Mouse (Mus musculus): ENCODE measurements around the gene Ptch2. TPM values are rescaled to one million over a fixed set of nuclear protein-coding genes. Genes with fewer than 3 reads are reported as not detected.

The Ptch2 gene
- polyA plus RNA-seq, 1 experiment, result 0.02 TPM

GRCm38 (mm10) chr4:117110249-117110648, 14.4 kb downstream of the Ptch2 start:
- H3K4me1 ChIP-seq (ENCODE audit: control insufficient read depth), result no peaks in the 10 kb centered on the region; the same call in 1 of the 2 replicates
- H3K27me3 ChIP-seq (ENCODE audit: control insufficient read depth), result no peaks in the 10 kb centered on the region
- H3K9me3 ChIP-seq (ENCODE audit: control insufficient read depth, low read length), result no peaks in the 10 kb centered on the region
- H3K36me3 ChIP-seq (ENCODE audit: control insufficient read depth), result no peaks in the 10 kb centered on the region
- no peak for TF ChIP-seq TAL1 (IDR thresholded peaks at IDR 0.05; ENCODE audit: low read length)
- TF ChIP-seq GATA1 (IDR thresholded peaks at IDR 0.05; ENCODE audit: low read length), result no peak
- H3K4me3 ChIP-seq (replicated peaks), result no peak overlapping the region

GRCm38 (mm10) chr4:117110985-117111384, 15.1 kb downstream of the Ptch2 start:
- Histone ChIP-seq H3K4me3 (replicated peaks) (no peak overlapping the region), H3K36me3 (ENCODE audit: control insufficient read depth) (no peaks in the 10 kb centered on the region), H3K27me3 (ENCODE audit: control insufficient read depth) (no peaks in the 10 kb centered on the region), H3K4me1 (ENCODE audit: control insufficient read depth) (no peaks in the 10 kb centered on the region; the same call in 1 of the 2 replicates), H3K9me3 (ENCODE audit: control insufficient read depth, low read length) (no peaks in the 10 kb centered on the region)
- TF ChIP-seq GATA1 (IDR thresholded peaks at IDR 0.05; ENCODE audit: low read length) (no peak), TAL1 (IDR thresholded peaks at IDR 0.05; ENCODE audit: low read length) (no peak)

GRCm38 (mm10) chr4:117113237-117113636, 17.4 kb downstream of the Ptch2 start:
- no peaks in the 10 kb centered on the region; the same call in 1 of the 2 replicates for H3K4me1 ChIP-seq (ENCODE audit: control insufficient read depth)
- TF ChIP-seq TAL1 (IDR thresholded peaks at IDR 0.05; ENCODE audit: low read length), result no peak
- TF ChIP-seq GATA1 (IDR thresholded peaks at IDR 0.05; ENCODE audit: low read length), result no peak
- H3K36me3 ChIP-seq (ENCODE audit: control insufficient read depth), result no peaks in the 10 kb centered on the region
- no peaks in the 10 kb centered on the region for H3K9me3 ChIP-seq (ENCODE audit: control insufficient read depth, low read length)
- no peaks in the 10 kb centered on the region for H3K27me3 ChIP-seq (ENCODE audit: control insufficient read depth)
- H3K4me3 ChIP-seq (replicated peaks), result no peak overlapping the region

GRCm38 (mm10) chr4:117115592-117115991, 19.7 kb downstream of the Ptch2 start:
- Histone ChIP-seq H3K27me3 (ENCODE audit: control insufficient read depth) (no peaks in the 10 kb centered on the region), H3K4me1 (ENCODE audit: control insufficient read depth) (peaks cover 14% of the 10 kb centered on the region), H3K4me3 (replicated peaks) (no peak overlapping the region), H3K36me3 (ENCODE audit: control insufficient read depth) (no peaks in the 10 kb centered on the region; the same call in 1 of the 2 replicates), H3K9me3 (ENCODE audit: control insufficient read depth, low read length) (no peaks in the 10 kb centered on the region)
- no peak for TF ChIP-seq GATA1 (IDR thresholded peaks at IDR 0.05; ENCODE audit: low read length)
- no peak for TF ChIP-seq TAL1 (IDR thresholded peaks at IDR 0.05; ENCODE audit: low read length)

- no peaks in the 10 kb centered on the region for H3K27me3 ChIP-seq (ENCODE audit: control insufficient read depth)
- no peak for TF ChIP-seq TAL1 (IDR thresholded peaks at IDR 0.05; ENCODE audit: low read length)
- TF ChIP-seq GATA1 (IDR thresholded peaks at IDR 0.05; ENCODE audit: low read length), result no peak
- H3K36me3 ChIP-seq (ENCODE audit: control insufficient read depth), result no peaks in the 10 kb centered on the region; the same call in 1 of the 2 replicates
- no peak overlapping the region for H3K4me3 ChIP-seq (replicated peaks)
- no peaks in the 10 kb centered on the region for H3K9me3 ChIP-seq (ENCODE audit: control insufficient read depth, low read length)
- H3K4me1 ChIP-seq (ENCODE audit: control insufficient read depth), result peaks cover 23% of the 10 kb centered on the region
These were observed 22.1 kb downstream of the Ptch2 start for GRCm38 (mm10) chr4:117117931-117118330.

GRCm38 (mm10) chr4:117119636-117120035, 23.8 kb downstream of the Ptch2 start:
- H3K27me3 ChIP-seq (ENCODE audit: control insufficient read depth), result no peaks in the 10 kb centered on the region
- H3K36me3 ChIP-seq (ENCODE audit: control insufficient read depth), result no peaks in the 10 kb centered on the region; the same call in 1 of the 2 replicates
- peak overlapping the region; percentile 82 for H3K4me3 ChIP-seq (replicated peaks)
- H3K4me1 ChIP-seq (ENCODE audit: control insufficient read depth), result peaks cover 35% of the 10 kb centered on the region
- TF ChIP-seq GATA1 (IDR thresholded peaks at IDR 0.05; ENCODE audit: low read length) (no peak), TAL1 (IDR thresholded peaks at IDR 0.05; ENCODE audit: low read length) (no peak)
- H3K9me3 ChIP-seq (ENCODE audit: control insufficient read depth, low read length), result no peaks in the 10 kb centered on the region

GRCm38 (mm10) chr4:117120052-117120444, 24.2 kb downstream of the Ptch2 start:
- TF ChIP-seq GATA1 (IDR thresholded peaks at IDR 0.05; ENCODE audit: low read length) (no peak), TAL1 (IDR thresholded peaks at IDR 0.05; ENCODE audit: low read length) (no peak)
- Histone ChIP-seq H3K4me3 (replicated peaks) (peak overlapping the region; percentile 82), H3K36me3 (ENCODE audit: control insufficient read depth) (no peaks in the 10 kb centered on the region; the same call in 1 of the 2 replicates), H3K4me1 (ENCODE audit: control insufficient read depth) (peaks cover 39% of the 10 kb centered on the region), H3K9me3 (ENCODE audit: control insufficient read depth, low read length) (no peaks in the 10 kb centered on the region), H3K27me3 (ENCODE audit: control insufficient read depth) (no peaks in the 10 kb centered on the region)

GRCm38 (mm10) chr4:117120445-117121414, 24.9 kb downstream of the Ptch2 start:
- no peaks in the 10 kb centered on the region; the same call in 1 of the 2 replicates for H3K36me3 ChIP-seq (ENCODE audit: control insufficient read depth)
- no peaks in the 10 kb centered on the region for H3K27me3 ChIP-seq (ENCODE audit: control insufficient read depth)
- no peaks in the 10 kb centered on the region for H3K9me3 ChIP-seq (ENCODE audit: control insufficient read depth, low read length)
- H3K4me1 ChIP-seq (ENCODE audit: control insufficient read depth), result peaks cover 46% of the 10 kb centered on the region
- H3K4me3 ChIP-seq (replicated peaks), result peak overlapping the region; percentile 82
- TF ChIP-seq GATA1 (IDR thresholded peaks at IDR 0.05; ENCODE audit: low read length) (no peak), TAL1 (IDR thresholded peaks at IDR 0.05; ENCODE audit: low read length) (no peak)

GRCm38 (mm10) chr4:117122209-117122608, 26.3 kb downstream of the Ptch2 start:
- TF ChIP-seq TAL1 (IDR thresholded peaks at IDR 0.05; ENCODE audit: low read length), result no peak
- TF ChIP-seq GATA1 (IDR thresholded peaks at IDR 0.05; ENCODE audit: low read length), result no peak
- no peaks in the 10 kb centered on the region; the same call in 1 of the 2 replicates for H3K36me3 ChIP-seq (ENCODE audit: control insufficient read depth)
- no peak overlapping the region for H3K4me3 ChIP-seq (replicated peaks)
- no peaks in the 10 kb centered on the region for H3K9me3 ChIP-seq (ENCODE audit: control insufficient read depth, low read length)
- peaks cover 55% of the 10 kb centered on the region for H3K4me1 ChIP-seq (ENCODE audit: control insufficient read depth)
- H3K27me3 ChIP-seq (ENCODE audit: control insufficient read depth), result no peaks in the 10 kb centered on the region

Measured in erythroblast, embryonic 14.5 days (primary cell).